Mouse (Mus musculus) stomach, postnatal 0 days (tissue): Measurements from ENCODE around the gene Kitl.

Experiments
- CTCF ChIP-seq: IDR thresholded peaks from 2 replicates; pipeline ENCODE4 v1.5.1; 2016; ENCODE audit warnings: antibody characterized with exemption, low read depth, mild to moderate bottlenecking, moderate library complexity
- EP300 ChIP-seq: optimal IDR thresholded peaks from 2 replicates; pipeline ENCODE3; 2016; ENCODE audit warnings: antibody characterized with exemption

DNA sequence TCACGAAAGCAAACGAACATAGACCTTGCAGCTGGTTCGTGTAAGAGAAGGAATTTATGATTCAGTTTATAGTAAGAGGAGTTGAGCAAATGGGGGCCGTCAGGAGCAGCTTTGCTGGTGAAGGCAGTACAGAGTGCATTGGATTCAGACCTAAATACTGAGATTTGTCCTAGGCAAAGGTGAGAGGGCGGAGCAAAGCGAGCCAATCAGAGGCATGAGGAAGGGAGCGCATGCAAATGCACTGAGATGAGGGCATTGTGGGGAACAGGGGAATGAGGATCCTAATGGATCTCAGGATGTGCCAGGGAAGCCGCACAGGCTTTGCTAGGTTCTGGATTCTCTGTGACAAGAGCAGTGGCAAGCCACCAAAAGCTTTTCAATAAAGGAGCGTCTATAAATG lies 5.1 kb upstream of the Kitl start:
- TF ChIP-seq EP300 (no peak), CTCF (no peak)
